Mouse (Mus musculus): ENCODE results near the gene Serinc2. TPM values are rescaled to one million over a fixed set of nuclear protein-coding genes. Genes with fewer than 3 reads are reported as not detected.
A peak's percentile ranks its signal among the peaks of the same experiment; 100 is the strongest.
"Not testable (repeated sequence)": the region's sequence is repeated elsewhere in the genome, so short reads cannot be mapped to it uniquely, and the experiment has no call there.

Gene Serinc2
- polyA plus RNA-seq, 1 experiment = 12.9 TPM

DNA sequence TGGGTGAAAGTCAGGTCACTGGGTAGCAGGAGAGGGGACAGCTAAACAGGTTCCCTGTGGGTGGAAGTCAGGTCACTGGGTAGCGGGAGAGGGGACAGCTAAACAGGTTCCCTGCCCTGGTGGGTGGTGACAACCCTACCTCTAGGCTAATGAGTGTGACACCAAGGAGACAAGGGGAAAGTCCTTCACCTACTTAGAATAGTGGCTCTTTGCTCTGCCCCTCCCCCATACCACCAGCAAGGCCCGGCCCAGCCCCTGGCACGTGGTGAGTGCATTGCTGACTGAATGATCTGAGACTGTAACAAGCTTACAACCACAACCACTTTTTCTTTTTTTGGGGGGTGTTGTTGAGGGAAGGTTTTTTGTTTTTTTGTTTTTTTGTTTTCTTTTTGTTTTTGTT, 27.2 kb downstream of the Serinc2 start:
- H3K4me3 ChIP-seq (ENCODE audit: low read depth, low read length) = no peak overlapping the region; the same call in 1 of the 2 replicates
- H3K9me3 ChIP-seq (replicated peaks; ENCODE audit: control insufficient read depth, insufficient read depth, low read length, poor library complexity, severe bottlenecking) = no peaks in the 10 kb centered on the region
- TF ChIP-seq CTCF (IDR thresholded peaks at IDR 0.05; ENCODE audit: low read depth, low read length) (no peak), EP300 (IDR thresholded peaks at IDR 0.05; ENCODE audit: insufficient read depth, low read depth, low read length) (0 out of 2 replicates have a peak, but pooled peaks have one; percentile 43), POLR2A (IDR thresholded peaks at IDR 0.05; ENCODE audit: insufficient read depth, low read length) (no peak)
- peak overlapping the region; percentile 3; the same call in 1 of the 2 replicates for H3K27ac ChIP-seq (ENCODE audit: insufficient read depth, low read length)
- H3K9ac ChIP-seq (ENCODE audit: low read depth, poor library complexity, severe bottlenecking) = no peak overlapping the region
- no peaks in the 10 kb centered on the region for H3K36me3 ChIP-seq (ENCODE audit: control insufficient read depth, insufficient read depth, low read length, poor library complexity, severe bottlenecking)
- no peaks in the 10 kb centered on the region for H3K27me3 ChIP-seq (ENCODE audit: control insufficient read depth, insufficient read depth, low read length, poor library complexity, severe bottlenecking)
- H3K4me1 ChIP-seq (ENCODE audit: control insufficient read depth, insufficient read depth, low read length) = peaks cover 8% of the 10 kb centered on the region

DNA sequence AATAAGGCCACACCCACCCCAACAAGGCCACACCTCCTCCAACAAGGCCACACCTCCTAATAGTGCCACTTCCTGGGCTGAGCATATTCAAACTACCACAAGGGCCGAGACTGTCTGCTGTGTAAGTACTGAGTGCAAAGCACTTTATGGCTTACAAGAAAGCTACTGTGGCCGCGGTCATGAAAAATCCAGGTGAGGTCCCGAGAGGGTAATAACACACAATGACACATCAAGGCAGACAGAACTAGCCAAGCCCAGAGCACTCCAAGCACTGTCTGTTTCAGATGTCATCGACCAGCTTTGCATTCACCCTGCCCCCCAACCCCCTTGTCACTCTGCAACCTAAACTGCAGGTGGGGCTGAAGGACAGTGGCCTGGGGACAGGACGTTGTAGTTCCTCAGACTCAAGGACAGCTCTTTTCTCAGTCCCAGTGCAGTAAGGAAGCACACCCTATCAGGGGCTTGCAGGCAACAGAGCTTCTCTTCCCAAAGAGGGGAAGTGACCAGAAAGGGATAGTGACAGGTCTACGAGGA, 27.8 kb downstream of the Serinc2 start:
- peak overlapping the region; percentile 7; the same call in 1 of the 2 replicates for H3K4me3 ChIP-seq (ENCODE audit: low read depth, low read length)
- H3K9ac ChIP-seq (ENCODE audit: low read depth, poor library complexity, severe bottlenecking) = no peak overlapping the region

DNA sequence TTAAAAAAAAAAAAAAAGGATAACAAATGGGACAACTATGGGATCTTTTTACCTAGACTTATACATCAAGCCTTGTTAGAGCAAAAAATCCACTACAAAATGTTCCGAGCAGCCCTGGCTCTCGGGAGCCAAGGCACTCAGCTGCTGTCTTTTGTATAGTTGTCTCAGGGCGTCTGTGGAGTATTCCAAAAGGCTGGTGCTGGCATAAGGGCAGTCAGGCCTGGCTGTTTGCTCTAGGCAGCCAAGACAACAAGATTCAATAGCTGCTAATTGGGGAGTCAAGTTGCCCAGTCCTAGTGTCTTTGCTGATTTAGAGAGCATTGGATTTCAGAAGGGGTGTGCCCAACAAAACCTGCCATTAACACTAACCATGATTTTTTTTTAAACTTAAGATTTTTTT, 30.4 kb downstream of the Serinc2 start:
- no peaks in the 10 kb centered on the region for H3K9me3 ChIP-seq (replicated peaks; ENCODE audit: control insufficient read depth, insufficient read depth, low read length, poor library complexity, severe bottlenecking)
- no peak overlapping the region for H3K4me3 ChIP-seq (ENCODE audit: low read depth, low read length)
- H3K9ac ChIP-seq (ENCODE audit: low read depth, poor library complexity, severe bottlenecking) = no peak overlapping the region
- no peak overlapping the region for H3K27ac ChIP-seq (ENCODE audit: insufficient read depth, low read length)
- no peak for TF ChIP-seq POLR2A (IDR thresholded peaks at IDR 0.05; ENCODE audit: insufficient read depth, low read length)
- TF ChIP-seq EP300 (IDR thresholded peaks at IDR 0.05; ENCODE audit: insufficient read depth, low read depth, low read length) = no peak
- no peak for TF ChIP-seq CTCF (IDR thresholded peaks at IDR 0.05; ENCODE audit: low read depth, low read length)
- no peaks in the 10 kb centered on the region for H3K36me3 ChIP-seq (ENCODE audit: control insufficient read depth, insufficient read depth, low read length, poor library complexity, severe bottlenecking)
- no peaks in the 10 kb centered on the region for H3K27me3 ChIP-seq (ENCODE audit: control insufficient read depth, insufficient read depth, low read length, poor library complexity, severe bottlenecking)
- peaks cover 8% of the 10 kb centered on the region for H3K4me1 ChIP-seq (ENCODE audit: control insufficient read depth, insufficient read depth, low read length)

More for the DNA sequence above, 27.8 kb downstream of the Serinc2 start:
- Histone ChIP-seq H3K27ac (ENCODE audit: insufficient read depth, low read length) (peak overlapping the region; percentile 3; the same call in 1 of the 2 replicates), H3K36me3 (ENCODE audit: control insufficient read depth, insufficient read depth, low read length, poor library complexity, severe bottlenecking) (no peaks in the 10 kb centered on the region), H3K27me3 (ENCODE audit: control insufficient read depth, insufficient read depth, low read length, poor library complexity, severe bottlenecking) (no peaks in the 10 kb centered on the region), H3K9me3 (replicated peaks; ENCODE audit: control insufficient read depth, insufficient read depth, low read length, poor library complexity, severe bottlenecking) (no peaks in the 10 kb centered on the region), H3K4me1 (ENCODE audit: control insufficient read depth, insufficient read depth, low read length) (peaks cover 8% of the 10 kb centered on the region)
- TF ChIP-seq POLR2A (IDR thresholded peaks at IDR 0.05; ENCODE audit: insufficient read depth, low read length) = no peak
- 0 out of 2 replicates have a peak, but pooled peaks have one; percentile 26 for TF ChIP-seq EP300 (IDR thresholded peaks at IDR 0.05; ENCODE audit: insufficient read depth, low read depth, low read length)
- peak; percentile 31 for TF ChIP-seq CTCF (IDR thresholded peaks at IDR 0.05; ENCODE audit: low read depth, low read length)

DNA sequence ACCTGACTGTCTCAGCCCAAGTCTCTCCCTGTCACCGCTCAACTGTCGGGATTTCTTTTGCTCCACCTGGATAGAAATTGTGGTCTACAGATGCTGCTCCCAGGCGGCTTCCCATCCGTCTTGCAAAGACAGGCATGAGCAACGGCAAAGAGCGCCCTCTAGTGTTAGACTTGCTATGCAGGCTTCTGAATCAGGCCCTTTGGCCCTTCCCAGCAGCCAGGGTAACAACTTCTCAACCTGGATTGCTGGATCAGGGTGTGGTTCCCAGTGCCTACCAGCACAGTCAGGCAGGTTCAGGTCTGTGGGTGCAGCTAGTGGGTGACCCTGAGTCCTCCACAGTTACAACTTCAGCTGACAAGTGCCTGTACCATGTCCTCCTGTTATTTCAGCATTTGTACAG, 32.9 kb downstream of the Serinc2 start:
- H3K36me3 ChIP-seq (ENCODE audit: control insufficient read depth, insufficient read depth, low read length, poor library complexity, severe bottlenecking) = no peaks in the 10 kb centered on the region
- TF ChIP-seq POLR2A (IDR thresholded peaks at IDR 0.05; ENCODE audit: insufficient read depth, low read length) (no peak), CTCF (IDR thresholded peaks at IDR 0.05; ENCODE audit: low read depth, low read length) (peak; percentile 94), EP300 (IDR thresholded peaks at IDR 0.05; ENCODE audit: insufficient read depth, low read depth, low read length) (peak; percentile 36; the same call in 1 of the 2 replicates)
- no peak overlapping the region for H3K9ac ChIP-seq (ENCODE audit: low read depth, poor library complexity, severe bottlenecking)
- no peaks in the 10 kb centered on the region for H3K4me1 ChIP-seq (ENCODE audit: control insufficient read depth, insufficient read depth, low read length)
- H3K27ac ChIP-seq (ENCODE audit: insufficient read depth, low read length) = no peak overlapping the region
- no peaks in the 10 kb centered on the region for H3K9me3 ChIP-seq (replicated peaks; ENCODE audit: control insufficient read depth, insufficient read depth, low read length, poor library complexity, severe bottlenecking)
- H3K4me3 ChIP-seq (ENCODE audit: low read depth, low read length) = no peak overlapping the region
- no peaks in the 10 kb centered on the region for H3K27me3 ChIP-seq (ENCODE audit: control insufficient read depth, insufficient read depth, low read length, poor library complexity, severe bottlenecking)

DNA sequence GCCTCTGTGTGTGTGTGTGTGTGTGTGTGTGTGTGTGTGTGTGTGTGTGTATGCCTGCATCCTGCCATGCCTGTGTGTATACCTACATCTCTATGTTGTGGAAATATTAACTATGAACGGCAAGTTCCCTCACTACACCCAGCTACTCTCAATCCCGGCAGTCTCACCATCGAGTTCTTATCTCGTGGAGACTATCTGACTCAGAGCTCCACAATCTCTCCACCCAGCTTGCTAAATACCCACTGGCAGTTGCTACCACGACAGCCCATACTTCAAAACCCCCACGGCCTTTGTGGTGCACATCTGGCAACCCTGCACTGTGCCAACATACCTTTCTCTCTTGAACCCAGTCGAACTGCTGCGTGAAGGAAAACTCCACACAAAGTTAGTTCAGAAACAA, 34.3 kb downstream of the Serinc2 start:
- no peaks in the 10 kb centered on the region for H3K9me3 ChIP-seq (replicated peaks; ENCODE audit: control insufficient read depth, insufficient read depth, low read length, poor library complexity, severe bottlenecking)
- H3K36me3 ChIP-seq (ENCODE audit: control insufficient read depth, insufficient read depth, low read length, poor library complexity, severe bottlenecking) = no peaks in the 10 kb centered on the region
- no peaks in the 10 kb centered on the region for H3K27me3 ChIP-seq (ENCODE audit: control insufficient read depth, insufficient read depth, low read length, poor library complexity, severe bottlenecking)
- H3K9ac ChIP-seq (ENCODE audit: low read depth, poor library complexity, severe bottlenecking) = no peak overlapping the region
- H3K4me3 ChIP-seq (ENCODE audit: low read depth, low read length) = no peak overlapping the region
- H3K27ac ChIP-seq (ENCODE audit: insufficient read depth, low read length) = no peak overlapping the region
- H3K4me1 ChIP-seq (ENCODE audit: control insufficient read depth, insufficient read depth, low read length) = no peaks in the 10 kb centered on the region
- TF ChIP-seq POLR2A (IDR thresholded peaks at IDR 0.05; ENCODE audit: insufficient read depth, low read length) = no peak
- no peak for TF ChIP-seq CTCF (IDR thresholded peaks at IDR 0.05; ENCODE audit: low read depth, low read length)
- TF ChIP-seq EP300 (IDR thresholded peaks at IDR 0.05; ENCODE audit: insufficient read depth, low read depth, low read length) = no peak

DNA sequence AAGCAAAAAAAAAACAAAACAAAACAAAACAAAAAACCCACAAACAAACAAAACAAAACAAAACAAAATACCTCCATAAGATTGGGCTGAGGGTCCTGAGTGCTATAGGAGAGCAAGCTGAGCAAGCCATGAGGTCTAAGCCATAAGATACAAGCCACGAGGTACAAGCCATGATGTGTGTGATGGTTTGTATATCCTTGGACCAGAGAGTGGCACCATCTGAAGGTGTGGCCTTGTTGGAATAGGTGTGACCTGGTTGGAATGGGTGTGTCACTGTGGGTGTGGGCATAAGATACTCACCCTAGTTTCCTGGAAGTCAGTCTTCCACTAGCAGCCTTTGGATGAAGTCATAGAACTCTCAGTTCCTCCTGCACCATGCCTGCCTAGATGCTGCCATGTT, 35.4 kb downstream of the Serinc2 start:
- H3K27me3 ChIP-seq (ENCODE audit: control insufficient read depth, insufficient read depth, low read length, poor library complexity, severe bottlenecking); H3K4me3 ChIP-seq (ENCODE audit: low read depth, low read length); H3K4me1 ChIP-seq (ENCODE audit: control insufficient read depth, insufficient read depth, low read length); H3K9me3 ChIP-seq (replicated peaks; ENCODE audit: control insufficient read depth, insufficient read depth, low read length, poor library complexity, severe bottlenecking); H3K27ac ChIP-seq (ENCODE audit: insufficient read depth, low read length); H3K9ac ChIP-seq (ENCODE audit: low read depth, poor library complexity, severe bottlenecking); H3K36me3 ChIP-seq (ENCODE audit: control insufficient read depth, insufficient read depth, low read length, poor library complexity, severe bottlenecking): not testable (repeated sequence)

All from ES-Bruce4 (cell line).